Mouse (Mus musculus): ENCODE measurements at regions not wholly inside any gene's neighbourhood (a gene's known extent, or its start where the extent isn't known, plus 50 kb on each side); places are given as distances from the start of the nearest gene placed in this dataset.

DNA sequence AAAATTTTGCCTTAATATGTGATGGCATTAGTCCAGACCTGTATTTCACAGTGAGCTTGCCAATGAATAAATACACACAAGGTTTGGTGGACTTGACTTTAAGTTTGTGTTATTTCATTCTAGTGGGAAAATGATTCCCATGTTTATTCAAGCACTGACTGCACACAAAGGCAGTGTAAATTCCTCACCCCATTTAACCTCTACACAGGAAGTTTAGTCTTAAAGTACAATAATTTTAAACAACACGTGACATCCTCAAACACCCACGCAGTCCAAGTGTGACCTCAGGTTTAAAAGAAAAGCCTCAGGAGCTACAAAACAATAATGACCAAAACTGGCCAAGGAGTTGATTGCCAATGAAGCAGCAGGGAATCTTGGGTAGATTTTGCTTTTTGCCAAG, 219.4 kb downstream of the Lurap1l start:
- Histone ChIP-seq H3K4me3 (ENCODE audit: control insufficient read depth in 1 of 2, insufficient read depth in 1 of 2, low read depth in 2 of 2, low read length in 2 of 2) (no peak overlapping the region), H3K27me3 (ENCODE audit: control insufficient read depth in 1 of 2, insufficient read depth in 2 of 2, low read length in 2 of 2) (no peaks in the 10 kb centered on the region), H3K36me3 (ENCODE audit: control insufficient read depth in 1 of 2, insufficient read depth in 2 of 2, low read length in 2 of 2) (no peaks in the 10 kb centered on the region), H3K27ac (ENCODE audit: control insufficient read depth, low read depth, low read length) (no peak overlapping the region), H3K79me2 (ENCODE audit: control insufficient read depth, insufficient read depth, low read length, poor library complexity) (no peaks in the 10 kb centered on the region), H3K9me3 (replicated peaks; ENCODE audit: insufficient read depth, low read length) (no peaks in the 10 kb centered on the region), H3K9ac (ENCODE audit: control insufficient read depth, low read depth, low read length, poor library complexity, severe bottlenecking) (no peak overlapping the region), H3K4me1 (ENCODE audit: control insufficient read depth in 1 of 2, insufficient read depth in 2 of 2, low read length in 2 of 2) (no peaks in the 10 kb centered on the region)
- no peak for DNase-seq (ENCODE audit: low read depth, low spot score)
- TF ChIP-seq RCOR1 (IDR thresholded peaks at IDR 0.05; ENCODE audit: low read depth, low read length): no peak
- no peak for TF ChIP-seq JUND (IDR thresholded peaks at IDR 0.05; ENCODE audit: low read depth, low read length)
- no peak for TF ChIP-seq USF2 (IDR thresholded peaks at IDR 0.05; ENCODE audit: borderline replicate concordance in 1 of 2, insufficient read depth in 1 of 2, low read depth in 1 of 2, low read length in 2 of 2)
- TF ChIP-seq ZMIZ1 (IDR thresholded peaks at IDR 0.05; ENCODE audit: low read depth, low read length): no peak
- TF ChIP-seq SMC3 (IDR thresholded peaks at IDR 0.05; ENCODE audit: low read depth, low read length): no peak
- TF ChIP-seq TCF12 (IDR thresholded peaks at IDR 0.05; ENCODE audit: low read depth, low read length): no peak
- TF ChIP-seq NRF1 (IDR thresholded peaks at IDR 0.05; ENCODE audit: insufficient read depth, low read depth, low read length, poor library complexity, severe bottlenecking): no peak
- TF ChIP-seq ETS1 (IDR thresholded peaks at IDR 0.05; ENCODE audit: low read depth, low read length): no peak
- no peak for TF ChIP-seq USF1 (IDR thresholded peaks at IDR 0.05; ENCODE audit: low read depth, low read length)
- no peak for TF ChIP-seq ZC3H11A (IDR thresholded peaks at IDR 0.05; ENCODE audit: low read depth, low read length)
- no peak for TF ChIP-seq MYC (IDR thresholded peaks at IDR 0.05; ENCODE audit: low read depth, low read length)
- TF ChIP-seq MAX (IDR thresholded peaks at IDR 0.05; ENCODE audit: low read length): no peak
- no peak for TF ChIP-seq ZKSCAN1 (IDR thresholded peaks at IDR 0.05; ENCODE audit: low read depth, low read length)
- no peak for TF ChIP-seq E2F4 (IDR thresholded peaks at IDR 0.05; ENCODE audit: borderline replicate concordance, low read depth, low read length)
- no peak for TF ChIP-seq EP300 (IDR thresholded peaks at IDR 0.05; ENCODE audit: low read depth in 1 of 2, low read length in 2 of 2)
- TF ChIP-seq MAFK (IDR thresholded peaks at IDR 0.05; ENCODE audit: borderline replicate concordance, low read depth, low read length): no peak

DNA sequence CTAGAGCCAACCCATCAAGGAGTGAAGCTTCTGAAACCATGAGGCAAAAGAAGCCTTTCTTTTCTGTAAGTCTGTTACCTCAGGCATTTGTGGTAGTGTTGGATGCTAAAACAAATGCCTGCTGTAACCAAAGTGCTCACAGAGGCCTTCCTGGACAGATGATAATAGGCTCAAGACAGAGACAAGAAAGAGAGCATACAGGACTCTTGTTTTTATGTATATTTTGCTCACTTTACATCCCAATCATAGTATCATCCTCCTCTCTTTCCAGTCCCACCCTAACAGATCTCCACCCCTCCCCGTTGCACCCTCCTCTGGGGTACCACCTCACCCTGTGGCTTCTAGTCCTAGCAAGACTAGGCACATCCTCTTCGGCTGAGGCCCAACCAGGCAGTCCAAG, 262.7 kb downstream of the Lurap1l start:
- H3K9ac ChIP-seq (ENCODE audit: control insufficient read depth, low read depth, low read length, poor library complexity, severe bottlenecking): no peak overlapping the region
- H3K4me1 ChIP-seq (ENCODE audit: control insufficient read depth in 1 of 2, insufficient read depth in 2 of 2, low read length in 2 of 2): no peaks in the 10 kb centered on the region
- no peak for DNase-seq (ENCODE audit: low read depth, low spot score)
- no peaks in the 10 kb centered on the region for H3K9me3 ChIP-seq (replicated peaks; ENCODE audit: insufficient read depth, low read length)
- H3K36me3 ChIP-seq (ENCODE audit: control insufficient read depth in 1 of 2, insufficient read depth in 2 of 2, low read length in 2 of 2): no peaks in the 10 kb centered on the region
- H3K27me3 ChIP-seq (ENCODE audit: control insufficient read depth in 1 of 2, insufficient read depth in 2 of 2, low read length in 2 of 2): no peaks in the 10 kb centered on the region
- no peak overlapping the region for H3K4me3 ChIP-seq (ENCODE audit: control insufficient read depth in 1 of 2, insufficient read depth in 1 of 2, low read depth in 2 of 2, low read length in 2 of 2)
- TF ChIP-seq JUND (IDR thresholded peaks at IDR 0.05; ENCODE audit: low read depth, low read length): no peak
- no peak for TF ChIP-seq TBP (IDR thresholded peaks at IDR 0.05; ENCODE audit: low read depth, low read length)
- TF ChIP-seq ZC3H11A (IDR thresholded peaks at IDR 0.05; ENCODE audit: low read depth, low read length): no peak
- TF ChIP-seq ETS1 (IDR thresholded peaks at IDR 0.05; ENCODE audit: low read depth, low read length): no peak
- no peak for TF ChIP-seq UBTF (IDR thresholded peaks at IDR 0.05; ENCODE audit: borderline replicate concordance, insufficient read depth, low read depth, low read length)
- no peak for TF ChIP-seq NELFE (IDR thresholded peaks at IDR 0.05; ENCODE audit: low read depth, low read length)
- no peak for TF ChIP-seq MAX (IDR thresholded peaks at IDR 0.05; ENCODE audit: low read length)
- TF ChIP-seq NRF1 (IDR thresholded peaks at IDR 0.05; ENCODE audit: insufficient read depth, low read depth, low read length, poor library complexity, severe bottlenecking): no peak
- no peak for TF ChIP-seq ELF1 (IDR thresholded peaks at IDR 0.05; ENCODE audit: low read depth, low read length)
- TF ChIP-seq ZKSCAN1 (IDR thresholded peaks at IDR 0.05; ENCODE audit: low read depth, low read length): no peak
- no peak for TF ChIP-seq USF1 (IDR thresholded peaks at IDR 0.05; ENCODE audit: low read depth, low read length)
- no peak for TF ChIP-seq MYC (IDR thresholded peaks at IDR 0.05; ENCODE audit: low read depth, low read length)
- no peak for TF ChIP-seq USF2 (IDR thresholded peaks at IDR 0.05; ENCODE audit: borderline replicate concordance in 1 of 2, insufficient read depth in 1 of 2, low read depth in 1 of 2, low read length in 2 of 2)
- TF ChIP-seq CTCF (IDR thresholded peaks at IDR 0.05 in 2 of 3, conservative IDR thresholded peaks at IDR 0.05 in 1 of 3; ENCODE audit: control insufficient read depth in 1 of 3, insufficient read depth in 1 of 3, low read depth in 2 of 3, low read length in 3 of 3, poor library complexity in 1 of 3, severe bottlenecking in 1 of 3): no peak
- TF ChIP-seq MAFK (IDR thresholded peaks at IDR 0.05; ENCODE audit: borderline replicate concordance, low read depth, low read length): no peak
- TF ChIP-seq CHD1 (IDR thresholded peaks at IDR 0.05; ENCODE audit: low read depth, low read length): no peak
- no peak for TF ChIP-seq POLR2A (IDR thresholded peaks at IDR 0.05; ENCODE audit: control insufficient read depth in 1 of 2, insufficient read depth in 1 of 2, low read depth in 1 of 2, low read length in 2 of 2, poor library complexity in 1 of 2)
- H3K27ac ChIP-seq (ENCODE audit: control insufficient read depth, low read depth, low read length): no peak overlapping the region
- no peaks in the 10 kb centered on the region for H3K79me2 ChIP-seq (ENCODE audit: control insufficient read depth, insufficient read depth, low read length, poor library complexity)

Measured in MEL (cell line).